Mouse (Mus musculus): ENCODE results near the gene Cyp2d22. TPM values are rescaled to one million over a fixed set of nuclear protein-coding genes. Genes with fewer than 3 reads are reported as not detected.
"Not testable (repeated sequence)": the region's sequence is repeated elsewhere in the genome, so short reads cannot be mapped to it uniquely, and the experiment has no call there.

Gene Cyp2d22
- total RNA-seq, 4 experiments from 2014 or later, result 46.4 to 55.0 (median 53.4) TPM

DNA sequence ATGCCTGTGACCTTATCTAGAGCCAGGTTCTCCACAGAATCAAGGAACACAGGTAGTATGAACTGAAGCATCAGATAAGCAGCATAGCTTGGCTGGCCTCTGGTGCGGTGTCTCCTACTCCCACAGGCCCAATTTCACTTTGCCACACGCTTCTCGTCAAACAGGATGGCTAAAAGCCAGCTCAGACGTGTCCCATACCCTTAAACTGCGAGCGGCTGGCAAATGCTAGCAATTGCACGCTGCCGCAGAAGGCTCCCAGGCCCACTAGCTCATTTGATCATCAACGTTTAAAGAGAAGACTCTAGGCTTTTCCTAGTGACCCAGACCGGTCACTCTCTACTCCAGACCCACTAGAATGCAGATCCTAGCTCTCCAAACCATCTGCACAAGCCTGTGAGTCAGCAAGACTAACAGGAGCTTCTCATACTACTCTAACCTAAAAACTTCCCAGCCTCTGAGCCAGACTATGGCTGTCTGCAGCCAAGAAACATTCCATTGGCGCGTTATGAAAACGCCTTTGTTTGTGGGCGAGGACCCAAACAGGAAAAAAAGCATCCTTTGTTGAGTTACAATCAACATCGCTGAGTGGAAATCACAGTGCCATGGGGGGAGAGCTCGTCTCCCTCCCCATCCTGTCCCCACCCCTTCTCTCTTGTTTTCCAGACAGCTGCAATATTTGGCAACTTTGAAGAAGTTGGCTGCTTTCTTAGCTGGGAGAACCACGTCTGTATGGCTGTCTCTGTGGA, 3.5 kb downstream of the Cyp2d22 start:
- peak; percentile 80 to 82 for DNase-seq (ENCODE audit: low spot score in 2 of 2)

GRCm38 (mm10) chr15:82375855-82376254, 4.2 kb downstream of the Cyp2d22 start:
- no peak for DNase-seq (ENCODE audit: low spot score in 2 of 2)

DNA sequence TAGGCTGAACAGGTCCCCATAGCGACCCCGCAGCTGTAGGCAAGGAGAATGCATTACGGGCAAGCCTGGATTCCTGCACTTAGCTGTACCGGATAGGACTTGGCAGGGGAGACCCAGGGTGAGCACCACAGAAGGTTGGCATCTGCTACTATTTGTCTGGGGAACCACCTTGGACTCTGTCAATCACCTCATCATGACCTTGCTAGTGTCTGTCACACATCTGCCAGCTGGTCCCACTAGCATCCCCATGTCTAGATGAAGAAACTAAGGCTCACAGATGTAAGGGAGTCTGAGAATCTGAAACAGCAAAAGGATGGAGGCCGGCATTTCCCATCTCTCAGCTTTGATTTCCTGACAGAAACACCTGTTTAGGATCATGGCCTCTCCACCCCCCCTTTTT, 5.6 kb downstream of the Cyp2d22 start:
- DNase-seq (ENCODE audit: low spot score in 2 of 2), result no peak

DNA sequence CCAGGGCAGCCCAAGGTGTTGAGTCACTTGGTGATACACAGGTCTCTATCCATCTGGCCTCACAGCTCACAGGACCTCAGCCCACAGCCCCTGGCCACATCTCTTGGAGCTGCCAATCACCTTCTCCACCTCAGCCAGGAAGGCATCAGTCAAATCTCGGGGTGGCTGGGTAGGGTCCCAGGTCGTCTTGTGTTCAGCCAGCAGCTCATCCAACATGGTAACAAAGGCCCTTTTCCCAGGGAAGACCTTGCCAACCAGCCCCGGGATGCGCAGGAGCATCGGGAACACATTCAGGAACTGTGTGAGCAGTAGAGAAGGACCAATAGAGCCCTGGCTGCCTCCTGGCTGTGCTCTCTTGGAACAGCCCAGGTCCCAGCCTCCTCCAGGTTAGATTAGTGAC, 7.1 kb downstream of the Cyp2d22 start:
- no peak for DNase-seq (ENCODE audit: low spot score in 2 of 2)

- DNase-seq (ENCODE audit: low spot score in 2 of 2), result no peak
Observed at GRCm38 (mm10) chr15:82372446-82372845, 7.6 kb downstream of the Cyp2d22 start.

GRCm38 (mm10) chr15:82368851-82369250, 11.2 kb downstream of the Cyp2d22 start:
- DNase-seq (ENCODE audit: low spot score in 2 of 2), result no peak

- no peak for DNase-seq (ENCODE audit: low spot score in 2 of 2)
Observed at GRCm38 (mm10) chr15:82368146-82368545, 11.9 kb downstream of the Cyp2d22 start.

GRCm38 (mm10) chr15:82364561-82364960, 15.5 kb downstream of the Cyp2d22 start:
- DNase-seq (ENCODE audit: low spot score in 2 of 2), result not testable (repeated sequence)

DNA sequence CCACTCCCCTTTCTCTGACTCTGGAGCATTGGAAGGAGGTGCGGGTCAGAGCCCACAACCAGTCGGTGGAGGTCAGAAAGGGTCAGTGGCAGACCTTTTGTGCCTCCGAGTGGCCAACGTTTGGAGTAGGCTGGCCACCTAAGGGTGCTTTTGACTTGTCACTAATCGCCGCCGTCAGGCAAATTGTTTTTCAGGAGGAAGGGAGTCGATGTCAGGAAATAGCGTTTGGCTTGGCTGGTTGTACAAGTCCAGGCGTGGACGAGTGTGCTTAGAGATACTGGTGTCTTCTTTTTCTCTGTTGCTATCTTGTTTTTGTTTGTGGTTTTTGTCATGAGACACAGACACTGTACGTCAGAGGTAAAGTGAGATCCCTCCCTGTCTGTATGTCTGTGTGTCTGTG, 16.3 kb downstream of the Cyp2d22 start:
- DNase-seq (ENCODE audit: low spot score in 2 of 2), result not testable (repeated sequence)

- DNase-seq (ENCODE audit: low spot score in 2 of 2), result no peak
Observed at GRCm38 (mm10) chr15:82362234-82362633, 17.8 kb downstream of the Cyp2d22 start.

- peak; percentile 2 to 4 for DNase-seq (ENCODE audit: low spot score in 2 of 2)
Observed at GRCm38 (mm10) chr15:82361459-82362018, 18.5 kb downstream of the Cyp2d22 start.

DNA sequence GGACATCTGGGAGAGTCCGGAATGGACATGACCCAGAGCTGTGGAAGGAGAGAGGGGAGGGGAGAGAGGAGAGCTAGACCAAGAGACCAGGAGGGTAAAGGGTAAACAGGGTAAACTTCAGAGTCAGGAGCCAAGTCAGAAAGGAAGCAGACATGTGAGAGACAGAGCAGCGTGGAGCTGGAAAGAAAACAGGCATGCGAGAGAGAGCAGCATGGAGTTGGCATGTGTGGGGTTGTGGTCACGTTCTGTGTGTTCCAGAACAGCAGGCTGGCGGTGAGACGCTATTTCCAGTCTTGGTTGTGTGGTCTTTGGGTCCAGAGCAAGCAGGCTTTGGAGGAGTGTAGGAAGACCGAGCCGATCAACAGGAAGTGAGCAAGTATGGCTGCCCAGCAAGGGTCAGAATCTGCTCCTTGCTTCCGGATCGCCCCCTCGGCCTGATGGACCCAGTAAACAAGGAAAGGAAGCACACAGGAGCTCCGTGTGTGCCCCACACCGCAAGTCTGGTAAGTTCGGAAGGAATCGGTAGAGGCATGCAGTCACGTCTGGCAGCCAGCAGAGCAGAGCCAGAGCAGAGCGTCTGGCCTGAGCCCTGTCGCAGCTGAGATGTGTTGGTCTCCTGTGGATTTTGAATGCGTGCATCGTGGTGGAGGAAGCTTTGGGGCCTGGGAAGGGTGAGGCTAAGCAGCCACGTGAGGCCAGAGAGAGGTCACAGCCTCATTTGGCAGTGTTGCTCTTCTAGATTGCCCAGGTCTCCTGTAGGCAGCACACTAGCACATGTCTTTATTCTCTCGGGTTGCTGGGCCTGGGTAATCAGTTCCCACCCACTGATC, 21.4 kb downstream of the Cyp2d22 start:
- no peak for DNase-seq (ENCODE audit: low spot score in 2 of 2)

GRCm38 (mm10) chr15:82354126-82354945, 25.7 kb downstream of the Cyp2d22 start, which contains the start of gene Ndufa6:
Gene Ndufa6, minus strand, starts transcription at chr15:82354322.
- peak; percentile 96 to 97 for DNase-seq (ENCODE audit: low spot score in 2 of 2)

DNA sequence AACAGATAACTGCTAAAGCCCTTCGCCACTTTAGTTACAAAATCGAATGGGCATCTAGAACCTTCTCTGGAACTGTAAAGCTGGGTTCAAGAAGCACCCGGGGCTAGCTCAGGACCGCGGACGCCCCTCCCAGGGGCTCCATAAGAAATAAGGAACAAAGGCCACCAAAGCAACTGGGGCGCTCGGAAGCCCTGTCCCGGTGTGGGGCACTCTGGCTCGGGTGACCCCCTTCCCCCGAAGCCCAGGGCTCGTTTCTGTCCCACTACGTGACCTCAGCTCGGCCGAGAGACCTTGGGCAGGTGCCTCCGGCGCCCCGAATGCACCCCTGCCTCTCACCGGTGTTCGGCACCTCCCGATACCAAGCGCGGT, 26.3 kb downstream of the Cyp2d22 start:
- DNase-seq (ENCODE audit: low spot score in 2 of 2), result no peak

DNA sequence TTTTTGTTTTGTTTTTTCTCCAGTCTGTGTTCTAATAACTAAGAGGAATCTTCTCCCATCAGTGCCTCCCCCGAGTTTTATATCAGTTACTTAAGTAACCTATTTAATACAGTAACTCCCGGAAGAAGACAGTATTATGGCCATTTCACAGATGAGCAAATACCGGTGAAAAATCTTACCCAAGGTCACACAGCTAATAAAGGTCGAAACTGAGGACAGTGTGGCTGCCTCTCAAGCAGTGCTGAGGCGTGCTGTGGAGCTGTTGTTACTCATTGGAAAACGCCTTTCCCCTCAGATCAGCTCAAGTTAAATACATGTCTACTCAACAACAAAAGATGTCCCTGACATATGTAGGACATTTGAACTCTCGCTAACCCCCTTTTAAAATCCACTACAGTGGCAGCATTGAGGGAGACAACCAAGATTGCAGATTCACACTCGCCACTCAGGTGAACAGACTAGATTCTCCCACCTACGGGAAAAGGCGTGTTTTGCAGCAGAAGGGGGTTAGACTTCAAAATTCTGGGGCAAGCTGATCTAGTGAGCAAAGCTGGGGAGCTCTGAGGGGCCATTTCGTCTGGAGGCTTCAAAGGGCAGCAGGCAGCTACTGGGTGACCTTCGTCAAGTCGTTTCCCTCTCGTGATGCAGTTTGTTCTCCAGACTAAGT, 26.8 kb downstream of the Cyp2d22 start:
- no peak for DNase-seq (ENCODE audit: low spot score in 2 of 2)

DNA sequence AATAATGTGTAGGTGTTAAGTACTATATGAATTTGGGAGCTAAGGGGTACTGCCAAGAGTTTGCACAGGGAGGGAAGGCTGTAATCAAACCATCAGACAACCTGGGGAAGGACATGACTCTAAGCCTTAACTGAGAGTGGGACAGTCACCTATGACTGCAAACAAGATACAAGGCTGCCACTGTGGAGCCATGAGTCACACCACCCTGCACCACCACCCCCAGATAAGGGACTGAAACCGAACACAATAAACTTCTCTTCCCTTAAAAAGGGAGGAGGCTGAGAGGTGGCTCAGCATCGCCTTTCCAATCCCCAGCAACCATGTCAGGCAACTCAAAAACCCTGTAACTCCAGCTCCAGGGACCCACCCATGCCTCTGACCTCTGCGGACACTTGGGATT, 28.6 kb downstream of the Cyp2d22 start:
- no peak for DNase-seq (ENCODE audit: low spot score in 2 of 2)

DNA sequence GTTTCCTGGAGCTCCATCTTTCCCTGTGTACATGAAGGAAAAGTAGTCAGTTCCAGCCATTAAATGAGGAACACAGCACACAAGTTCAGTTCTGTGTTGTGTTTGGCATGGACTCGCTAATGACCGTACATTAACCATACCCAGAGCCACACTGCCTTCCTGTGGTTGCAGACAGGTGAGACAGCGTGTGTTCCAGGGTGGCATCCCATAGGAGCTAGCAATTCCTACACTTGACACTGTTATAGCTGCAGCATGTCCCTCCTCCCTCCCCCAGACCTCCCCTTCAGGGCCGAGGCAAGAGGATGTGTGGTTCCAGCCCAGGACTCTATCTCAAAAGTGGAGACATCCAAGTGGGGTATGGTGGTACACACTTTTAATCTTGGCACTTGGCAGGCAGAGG, 29.7 kb downstream of the Cyp2d22 start:
- no peak for DNase-seq (ENCODE audit: low spot score in 2 of 2)

DNA sequence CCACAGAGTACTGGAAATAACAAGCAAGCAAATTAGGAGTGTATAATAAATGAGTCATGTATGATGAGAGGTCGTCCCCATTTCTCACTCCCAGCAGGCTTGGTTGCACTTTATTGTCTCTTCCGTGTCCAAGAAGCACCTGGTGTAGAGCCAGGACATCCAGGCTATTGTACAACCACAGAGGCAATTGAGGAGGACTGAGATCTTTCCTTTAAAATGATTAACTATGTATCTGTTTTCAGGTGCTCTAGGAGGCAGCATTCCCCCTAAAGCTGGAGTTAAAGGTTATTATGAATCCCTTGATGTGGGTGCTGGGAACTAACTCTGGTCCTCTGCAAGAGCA, 31.1 kb downstream of the Cyp2d22 start:
- no peak for DNase-seq (ENCODE audit: low spot score in 2 of 2)

DNA sequence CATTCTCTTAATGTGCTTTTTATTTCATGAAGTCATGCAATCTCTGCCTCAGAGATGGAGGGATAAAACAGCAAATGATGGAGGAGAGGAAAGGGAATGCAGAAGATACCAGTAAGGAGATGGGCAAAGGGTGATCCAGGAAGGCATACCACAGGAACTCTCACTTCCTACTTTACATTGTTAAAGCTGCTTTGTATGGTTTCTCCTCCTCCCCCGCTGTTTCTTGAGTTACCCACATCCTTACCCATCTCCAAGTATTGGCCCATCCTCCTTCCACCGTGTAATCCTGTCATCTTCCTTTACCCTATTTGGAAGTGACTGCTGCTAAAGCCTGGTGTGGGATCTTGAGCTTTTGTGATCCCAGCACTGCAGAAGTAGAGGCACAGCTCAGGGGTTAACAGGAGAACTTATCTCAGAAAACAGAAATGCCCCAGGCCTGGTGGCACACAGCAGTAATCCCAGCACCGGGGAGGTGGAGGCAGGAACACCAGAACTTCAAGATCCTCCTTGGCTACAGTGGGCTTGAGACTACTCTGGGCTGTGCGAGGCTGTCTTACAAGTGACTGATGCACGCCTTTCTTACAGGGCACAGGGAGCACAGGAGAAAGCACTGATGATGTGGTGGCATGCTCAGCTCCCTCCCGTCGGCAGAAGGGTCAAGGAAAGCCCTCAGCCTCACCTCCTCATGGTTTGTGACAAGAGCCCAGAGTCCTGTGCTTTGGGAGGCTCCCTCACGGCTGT, 31.6 kb downstream of the Cyp2d22 start:
- DNase-seq (ENCODE audit: low spot score in 2 of 2), result no peak

DNA sequence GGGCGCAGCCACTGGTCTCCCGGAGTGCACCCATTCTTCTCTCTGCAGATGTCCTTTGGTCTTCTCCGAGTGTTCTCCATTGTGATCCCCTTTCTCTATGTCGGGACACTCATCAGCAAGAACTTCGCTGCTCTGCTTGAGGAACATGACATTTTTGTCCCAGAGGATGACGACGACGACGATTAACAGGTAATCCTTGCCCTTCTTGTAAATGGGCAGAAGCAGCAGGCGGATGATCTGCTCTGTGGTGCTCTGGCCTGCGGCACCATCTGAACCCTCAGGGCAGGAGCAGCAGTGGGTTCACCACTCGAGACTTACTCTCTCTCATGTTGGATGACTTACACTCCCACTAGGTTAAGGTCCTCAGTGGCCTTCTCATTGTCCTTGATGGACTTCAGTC, 32.2 kb downstream of the Cyp2d22 start:
- no peak for DNase-seq (ENCODE audit: low spot score in 2 of 2)

All from layer of hippocampus, adult 8-10 months (tissue).